Comparison of ENCODE assay signal across 25 mouse cellular contexts in genomic region chr13:42015484-42016045, GRCm38 (mm10). TPM values are rescaled to one million over a fixed set of nuclear protein-coding genes. Genes with fewer than 3 reads are reported as not detected.
DNase-seq lines count a peak whose midpoint lies in the region; ATAC-seq and TF ChIP-seq lines count a peak whose summit lies in the region.
"Had no signal": no experiment of that assay in that cellular context is flagged by ENCODE, and none has a peak within 500 bp of the region (broad histone marks: within the 10 kb centered on the region; RNA-seq: fewer than 3 reads in every experiment).

No protein-coding gene starts in this region.

- H3K4me3 ChIP-seq in forebrain, postnatal 0 days (ENCODE audit: low read depth, low read length), result no peak overlapping the region
- no peak overlapping the region for H3K4me3 ChIP-seq in forebrain, embryonic 14.5 days (ENCODE audit: low read depth, low read length)
- H3K4me3 ChIP-seq: embryonic facial prominence, embryonic 10.5 days; embryonic facial prominence, embryonic 13.5 days; erythroblast, embryonic 14.5 days; forebrain, embryonic 12.5 days; gastrocnemius, adult 2 months; heart, embryonic 10.5 days; heart, embryonic 13.5 days; hindbrain, embryonic 12.5 days; hindbrain, embryonic 15.5 days had no signal

- H3K4me1 ChIP-seq in forebrain, postnatal 0 days (ENCODE audit: insufficient read depth), result no peaks in the 10 kb centered on the region
- H3K4me1 ChIP-seq in forebrain, embryonic 14.5 days (ENCODE audit: control insufficient read depth, insufficient read depth, low read length), result no peaks in the 10 kb centered on the region
- H3K4me1 ChIP-seq: embryonic facial prominence, embryonic 10.5 days; forebrain, embryonic 12.5 days; heart, embryonic 10.5 days; heart, embryonic 13.5 days had no signal

- no peak overlapping the region for H3K4me2 ChIP-seq in forebrain, postnatal 0 days (ENCODE audit: low read depth)
- no peak overlapping the region for H3K4me2 ChIP-seq in forebrain, embryonic 14.5 days (ENCODE audit: low read length)
- H3K4me2 ChIP-seq: embryonic facial prominence, embryonic 13.5 days; forebrain, embryonic 12.5 days; heart, embryonic 13.5 days; hindbrain, embryonic 12.5 days; hindbrain, embryonic 15.5 days had no signal

- WGBS in forebrain, postnatal 0 days, result 65% methylated on average over 10 of the region's 10 CpGs
- WGBS in forebrain, embryonic 14.5 days, result 71% methylated on average over 10 of the region's 10 CpGs

- H3K9me3 ChIP-seq in forebrain, postnatal 0 days (ENCODE audit: low read length), result no peaks in the 10 kb centered on the region
- no peaks in the 10 kb centered on the region for H3K9me3 ChIP-seq in forebrain, embryonic 14.5 days (replicated peaks; ENCODE audit: control insufficient read depth, low read length)
- H3K9me3 ChIP-seq: embryonic facial prominence, embryonic 10.5 days; embryonic facial prominence, embryonic 13.5 days; forebrain, embryonic 12.5 days; G1E; heart, embryonic 10.5 days; heart, embryonic 13.5 days; hindbrain, embryonic 12.5 days; hindbrain, embryonic 15.5 days had no signal

- no peak for TF ChIP-seq CTCF in forebrain, postnatal 0 days (IDR thresholded peaks at IDR 0.05; ENCODE audit: low read depth)

- no peaks in the 10 kb centered on the region for H3K27me3 ChIP-seq in forebrain, postnatal 0 days (ENCODE audit: insufficient read depth, low read length)
- no peaks in the 10 kb centered on the region for H3K27me3 ChIP-seq in forebrain, embryonic 14.5 days (replicated peaks; ENCODE audit: control insufficient read depth, insufficient read depth, low read length)
- H3K27me3 ChIP-seq: forebrain, embryonic 12.5 days; heart, embryonic 13.5 days; hindbrain, embryonic 12.5 days; hindbrain, embryonic 15.5 days had no signal

- DNase-seq in forebrain, postnatal 0 days, result no peak
- no peak for DNase-seq in forebrain, embryonic 14.5 days (ENCODE audit: low spot score)
- no peak for DNase-seq in adrenal gland, adult (ENCODE audit: inconsistent age in 2 of 2, low spot score in 1 of 2)
- DNase-seq in kidney, adult 9 months, result no peak
- DNase-seq: adrenal gland, adult 8-10 months; adrenal gland, postnatal 36 days; cerebellum, adult 18-20 months; cerebellum, adult 9-11 months; embryo, embryonic 11 days; gastrocnemius, adult 2 months; gastrocnemius, postnatal 14 days; heart, postnatal 14 days had no signal

- no peaks in the 10 kb centered on the region for H3K36me3 ChIP-seq in forebrain, postnatal 0 days (ENCODE audit: insufficient read depth)
- H3K36me3 ChIP-seq in forebrain, embryonic 14.5 days (ENCODE audit: control insufficient read depth, insufficient read depth, low read length), result no peaks in the 10 kb centered on the region
- H3K36me3 ChIP-seq: embryonic facial prominence, embryonic 10.5 days; embryonic facial prominence, embryonic 13.5 days; forebrain, embryonic 12.5 days; G1E; heart, embryonic 10.5 days; heart, embryonic 13.5 days; hindbrain, embryonic 12.5 days; hindbrain, embryonic 15.5 days had no signal

- ATAC-seq in forebrain, postnatal 0 days, result peak; percentile 23; the same call in 1 of the 2 replicates
- ATAC-seq in forebrain, embryonic 14.5 days, result no peak
- ATAC-seq in granulocyte monocyte progenitor cell, adult 5-6 weeks (replicated peaks; ENCODE audit: poor library complexity, severe bottlenecking), result peak; percentile 75
- ATAC-seq in monocyte, adult 5-6 weeks (replicated peaks; ENCODE audit: insufficient number of reproducible peaks, low FRiP score, low TSS enrichment, poor library complexity, severe bottlenecking), result 0 out of 2 replicates have a peak, but pooled peaks have one; percentile 47
- ATAC-seq: forebrain, embryonic 16.5 days; intestine, postnatal 0 days had no signal

- H3K27ac ChIP-seq in forebrain, postnatal 0 days (ENCODE audit: low read depth, low read length), result no peak overlapping the region
- no peak overlapping the region for H3K27ac ChIP-seq in forebrain, embryonic 14.5 days (ENCODE audit: low read depth, low read length)
- H3K27ac ChIP-seq: embryonic facial prominence, embryonic 10.5 days; embryonic facial prominence, embryonic 13.5 days; forebrain, embryonic 12.5 days; gastrocnemius, adult 2 months; heart, embryonic 10.5 days; heart, embryonic 13.5 days; hindbrain, embryonic 12.5 days; hindbrain, embryonic 15.5 days had no signal

- no peak overlapping the region for H3K9ac ChIP-seq in forebrain, postnatal 0 days
- H3K9ac ChIP-seq in forebrain, embryonic 14.5 days (ENCODE audit: low read length), result no peak overlapping the region
- H3K9ac ChIP-seq: embryonic facial prominence, embryonic 13.5 days; forebrain, embryonic 12.5 days; heart, embryonic 13.5 days; hindbrain, embryonic 12.5 days; hindbrain, embryonic 15.5 days had no signal

RNA-seq across cellular contexts. Expression of gene Hivep1, which starts 36.3 kb away (rescaled TPM):
- 19.9 and 26.7 TPM in 2 replicates for total RNA-seq in forebrain, postnatal 0 days (2014; rRNA removed)
- polyA plus RNA-seq in forebrain, postnatal 0 days (2015; fragmentation: Nextera tagmentation; extraction: Ambion mirVana), result 10.8 and 16.6 TPM in 2 replicates
- 12.0 and 16.0 TPM in 2 replicates for polyA plus RNA-seq in forebrain, embryonic 14.5 days (2014; fragmentation: Nextera tagmentation; extraction: Ambion mirVana)
- total RNA-seq in granulocyte monocyte progenitor cell, adult 5-6 weeks (2014; fragmentation: Nextera tagmentation), result 40.4 and 52.8 TPM in 2 replicates
- 7.2 and 8.9 TPM in 2 replicates for total RNA-seq in granulocyte monocyte progenitor cell, adult 5-6 weeks (2017)
- total RNA-seq in monocyte, adult 5-6 weeks (2017), result 13.8 to 34.8 TPM (median 22.9 TPM) in 3 replicates
